Mouse (Mus musculus) forebrain, embryonic 14.5 days (tissue): Measurements from ENCODE around the gene Pkmyt1. TPM values are rescaled to one million over a fixed set of nuclear protein-coding genes. Genes with fewer than 3 reads are reported as not detected.

ENCODE experiments used
- ATAC-seq: fragments of 200-750 bp; cut with Nextera tagmentation; 2 replicates; pipeline ENCODE4 v1.8.0; 2017; ENCODE audit warnings: mild to moderate bottlenecking, moderate library complexity
- DNase-seq: peaks from one replicate; pipeline ENCODE4 v3.0.0-alpha.2; 2015; ENCODE audit warnings: low spot score
- H3K27ac ChIP-seq: fragments of 300-500 bp; sonication (generic); 2 replicates; pipeline ENCODE4 v1.5.1; 2014; ENCODE audit warnings: low read depth, mild to moderate bottlenecking, control low read depth, low read length, moderate library complexity
- H3K27me3 ChIP-seq: fragments of 300-500 bp; sonication (generic); replicated peaks from 2 replicates; pipeline ENCODE4 v1.6.1; 2014; ENCODE audit warnings: low read length, control low read depth, mixed read lengths; ENCODE audit not compliant: control insufficient read depth, insufficient read depth
- H3K36me3 ChIP-seq: fragments of 300-500 bp; sonication (generic); 2 replicates; pipeline ENCODE4 v1.6.1; 2014; ENCODE audit warnings: low read length, control low read depth; ENCODE audit not compliant: control insufficient read depth, insufficient read depth
- H3K4me1 ChIP-seq: fragments of 300-500 bp; sonication (generic); 2 replicates; pipeline ENCODE4 v1.6.1; 2014; ENCODE audit warnings: antibody characterized with exemption, low read length, control low read depth; ENCODE audit not compliant: control insufficient read depth, insufficient read depth
- H3K4me2 ChIP-seq: fragments of 300-500 bp; sonication (generic); 2 replicates; pipeline ENCODE4 v1.6.1; 2014; ENCODE audit warnings: mild to moderate bottlenecking, control low read depth, low read length
- H3K4me3 ChIP-seq: fragments of 300-500 bp; sonication (generic); 2 replicates; pipeline ENCODE4 v1.5.1; 2014; ENCODE audit warnings: low read depth, low read length, control low read depth
- H3K9ac ChIP-seq: fragments of 300-500 bp; sonication (generic); 2 replicates; pipeline ENCODE4 v1.6.1; 2014; ENCODE audit warnings: mild to moderate bottlenecking, low read length, control low read depth, moderate library complexity
- H3K9me3 ChIP-seq: fragments of 300-500 bp; sonication (generic); replicated peaks from 2 replicates; pipeline ENCODE4 v1.6.1; 2016; ENCODE audit warnings: low read length, control low read depth, mixed read lengths; ENCODE audit not compliant: control insufficient read depth
- WGBS: fragments of 180-500 bp; shearing (Covaris S2); extraction: QIAGEN DNeasy Blood & Tissue Kit; methylation state at CpG from one replicate; pipeline ENCODE4 v1.1.7; 2014; 5-methylcytosine and 5-hydroxymethylcytosine counted together
- polyA plus RNA-seq: library from polyadenylated mRNA; unstranded; fragments of >200 nt; fragmentation: Nextera tagmentation; extraction: Ambion mirVana; gene quantifications from 2 replicates; pipeline ENCODE4 v1.2.1, GENCODE M21; 2014

The Pkmyt1 gene
- 18.0 and 23.1 TPM in 2 replicates for polyA plus RNA-seq

DNA sequence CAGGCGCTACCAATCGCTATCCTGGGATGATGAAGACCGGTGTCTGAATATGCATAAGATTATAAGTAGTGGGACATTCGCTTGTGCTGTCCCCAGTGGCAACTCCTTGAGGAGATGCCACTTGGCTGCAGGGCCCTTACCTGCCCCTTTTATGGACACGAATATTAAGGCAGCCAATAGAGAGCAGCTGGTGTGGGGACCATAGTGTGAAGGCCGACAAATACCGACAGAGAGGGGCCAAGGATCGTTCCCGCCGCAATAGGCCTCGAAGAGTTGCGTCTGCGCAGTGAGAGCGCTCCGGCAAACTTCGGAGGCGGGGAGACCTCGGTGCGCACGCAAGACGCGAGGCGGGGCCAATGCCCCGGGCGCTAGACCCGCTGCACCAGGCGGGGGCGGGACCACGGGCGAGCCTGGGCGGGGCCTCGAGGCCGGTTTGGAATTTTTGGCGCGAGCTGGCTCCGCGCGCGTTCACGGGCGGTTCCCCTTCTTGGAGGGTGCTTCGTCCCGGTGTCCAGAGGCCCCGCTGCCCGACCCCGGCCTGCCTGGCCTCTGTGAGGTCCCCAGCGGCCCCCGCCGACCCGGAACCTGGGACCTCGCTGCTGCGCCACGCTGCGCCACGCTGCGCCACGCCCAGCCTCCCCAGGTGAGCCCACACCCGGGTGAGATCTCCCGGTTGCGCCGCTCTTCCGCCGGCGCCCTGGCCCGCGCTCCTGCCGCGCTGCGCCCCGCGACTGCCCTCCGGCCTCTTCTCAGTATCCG lies at the start of gene Pkmyt1:
Gene Pkmyt1, plus strand, starts transcription at position 338 of the 759 bp plus-strand sequence.
- WGBS, result 2% methylated on average over 67 of the region's 73 CpGs
- ATAC-seq (peak; percentile 97), DNase-seq (peak; percentile 97)
- H3K9ac ChIP-seq, result peak within 1 kb of the TSS; percentile 70
- peak within 1 kb of the TSS; percentile 63; the same call in 1 of the 2 replicates for H3K27ac ChIP-seq
- H3K4me2 ChIP-seq, result peak within 1 kb of the TSS; percentile 82
- no peaks in the 10 kb centered on the region for H3K27me3 ChIP-seq
- H3K4me1 ChIP-seq, result peaks cover 11% of the 10 kb centered on the region; the same call in 1 of the 2 replicates
- H3K9me3 ChIP-seq, result no peaks in the 10 kb centered on the region
- H3K4me3 ChIP-seq, result peak within 1 kb of the TSS; percentile 82
- H3K36me3 ChIP-seq, result no peaks in the 10 kb centered on the region

DNA sequence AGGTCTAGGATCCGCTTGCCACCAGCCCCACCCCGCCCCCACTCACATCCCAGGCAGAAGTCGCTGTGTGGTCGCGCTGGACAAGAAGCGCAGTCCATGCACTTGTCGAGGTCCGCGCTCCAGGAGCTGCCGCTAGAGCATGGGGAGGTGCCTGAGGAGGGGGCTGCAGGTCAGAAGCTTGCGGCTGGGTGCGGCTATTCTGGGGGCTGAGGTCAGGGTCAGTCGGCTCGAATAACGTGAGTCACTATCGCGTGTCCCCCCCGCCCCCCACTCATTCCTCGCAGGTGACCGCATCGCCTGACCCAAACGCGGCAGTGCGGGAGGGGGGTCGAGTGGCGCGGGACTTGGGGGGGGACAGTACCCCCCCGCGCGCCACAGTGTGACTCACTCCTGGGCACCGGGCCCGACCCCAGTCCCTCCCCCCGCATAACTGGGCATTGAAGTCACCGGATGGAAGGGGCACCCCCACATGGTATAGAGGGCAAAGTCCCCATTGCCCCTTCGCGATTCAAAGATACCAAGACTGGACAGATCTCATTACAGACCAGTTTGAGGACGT lies 49.6 kb upstream of the Pkmyt1 start:
- Histone ChIP-seq H3K27ac (no peak overlapping the region), H3K4me3 (peak overlapping the region; percentile 45), H3K4me2 (peak overlapping the region; percentile 93), H3K9me3 (no peaks in the 10 kb centered on the region), H3K36me3 (no peaks in the 10 kb centered on the region), H3K27me3 (peaks cover 48% of the 10 kb centered on the region), H3K4me1 (peaks cover 19% of the 10 kb centered on the region), H3K9ac (peak overlapping the region; percentile 60)
- DNase-seq (no peak), ATAC-seq (no peak)
- WGBS, result 0% methylated on average over 33 of the region's 37 CpGs

- DNase-seq (peak; percentile 86), ATAC-seq (peak; percentile 41)
- under 1% methylated on average over 34 of the region's 34 CpGs for WGBS
- Histone ChIP-seq H3K4me3 (peak within 1 kb of the TSS; percentile 45), H3K27me3 (peaks cover 48% of the 10 kb centered on the region), H3K36me3 (no peaks in the 10 kb centered on the region), H3K9me3 (no peaks in the 10 kb centered on the region), H3K4me1 (peaks cover 19% of the 10 kb centered on the region), H3K9ac (peak within 1 kb of the TSS; percentile 60), H3K27ac (no peak within 1 kb of the TSS), H3K4me2 (peak within 1 kb of the TSS; percentile 93)
These were observed 48.9 kb upstream of the Pkmyt1 start, which contains the start of gene Tnfrsf12a for GRCm38 (mm10) chr17:23677236-23677679. Tnfrsf12a (minus strand) TSS chr17:23677468.

DNA sequence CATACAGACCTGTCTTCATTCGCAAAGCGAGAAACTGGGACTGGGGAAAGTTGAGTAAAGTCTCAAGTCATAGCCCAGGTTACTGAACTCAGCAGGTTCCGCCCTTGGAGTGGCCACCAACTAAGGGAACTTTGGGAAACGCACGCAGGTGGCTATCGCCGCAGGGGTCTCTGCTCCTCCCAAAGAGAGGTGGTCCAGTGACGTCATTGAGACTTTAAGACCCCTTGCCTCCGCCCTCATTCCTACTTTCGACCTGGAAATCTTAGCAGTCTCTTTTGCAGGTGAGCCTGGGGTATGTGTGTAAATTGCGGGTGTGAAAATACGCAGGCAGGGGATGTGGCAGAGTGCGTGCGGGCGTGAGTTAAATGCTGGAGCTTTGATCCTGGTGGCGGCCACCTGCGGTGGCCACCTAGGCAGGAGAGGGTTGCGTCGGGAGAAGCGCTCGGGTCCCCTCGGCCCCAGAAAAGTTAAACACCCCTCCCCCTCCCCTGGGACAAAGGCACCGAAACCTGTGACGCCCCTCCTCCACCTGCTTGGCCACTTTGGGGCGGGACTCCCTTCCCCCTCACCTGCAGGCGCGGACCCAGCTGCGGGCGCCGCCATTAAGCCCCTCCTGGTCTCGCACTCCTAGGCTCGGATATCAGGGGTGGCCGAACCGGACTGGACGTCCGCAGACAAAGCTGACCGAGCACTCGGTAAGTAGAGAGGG lies 46.9 kb upstream of the Pkmyt1 start, which contains the start of gene Cldn6:
Gene Cldn6, plus strand, starts transcription at position 123 of the 709 bp plus-strand sequence.
- Histone ChIP-seq H3K4me3 (no peak within 1 kb of the TSS), H3K4me1 (peaks cover 20% of the 10 kb centered on the region), H3K9me3 (no peaks in the 10 kb centered on the region), H3K9ac (no peak within 1 kb of the TSS; the same call in 1 of the 2 replicates), H3K36me3 (no peaks in the 10 kb centered on the region), H3K4me2 (peak within 1 kb of the TSS; percentile 30), H3K27ac (no peak within 1 kb of the TSS), H3K27me3 (peaks cover 56% of the 10 kb centered on the region)
- WGBS, result 2% methylated on average over 38 of the region's 38 CpGs
- ATAC-seq (no peak), DNase-seq (no peak)

DNA sequence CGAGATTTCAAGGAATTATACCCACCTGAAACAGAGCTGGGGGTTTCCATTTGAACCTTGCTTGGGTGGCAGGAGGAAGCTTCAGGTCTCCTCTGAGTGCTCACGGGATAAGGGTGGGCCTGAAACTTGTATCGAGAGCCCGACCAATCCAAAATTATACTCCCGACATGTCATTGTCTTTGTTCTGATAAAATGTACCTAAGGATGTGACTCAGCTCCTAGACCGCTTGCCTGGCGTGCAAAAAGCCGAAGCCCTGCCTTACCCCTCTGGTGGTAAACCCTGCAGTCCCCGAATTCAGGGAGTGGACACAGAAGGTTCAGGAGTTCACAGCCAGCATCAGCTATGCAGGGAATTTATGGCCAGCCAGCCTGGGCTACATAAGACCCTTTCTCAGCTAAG lies 45.8 kb upstream of the Pkmyt1 start:
- peaks cover 17% of the 10 kb centered on the region for H3K4me1 ChIP-seq
- no peak for DNase-seq
- H3K4me3 ChIP-seq, result no peak overlapping the region
- no peak overlapping the region for H3K4me2 ChIP-seq
- no peaks in the 10 kb centered on the region for H3K36me3 ChIP-seq
- 77% methylated on average over 9 of the region's 9 CpGs for WGBS
- no peak overlapping the region for H3K27ac ChIP-seq
- H3K9ac ChIP-seq, result no peak overlapping the region
- H3K9me3 ChIP-seq, result no peaks in the 10 kb centered on the region
- H3K27me3 ChIP-seq, result peaks cover 53% of the 10 kb centered on the region
- ATAC-seq, result no peak

GRCm38 (mm10) chr17:23681086-23681485 lies 45.0 kb upstream of the Pkmyt1 start:
- H3K4me1 ChIP-seq, result peaks cover 15% of the 10 kb centered on the region
- no peak overlapping the region for H3K4me3 ChIP-seq
- no peak for DNase-seq
- ATAC-seq, result no peak
- WGBS, result 70% methylated on average over 10 of the region's 10 CpGs
- H3K36me3 ChIP-seq, result no peaks in the 10 kb centered on the region
- H3K27me3 ChIP-seq, result peaks cover 46% of the 10 kb centered on the region
- H3K4me2 ChIP-seq, result no peak overlapping the region
- H3K9me3 ChIP-seq, result no peaks in the 10 kb centered on the region
- no peak overlapping the region for H3K27ac ChIP-seq
- no peak overlapping the region for H3K9ac ChIP-seq

GRCm38 (mm10) chr17:23682092-23682491 lies 44.0 kb upstream of the Pkmyt1 start:
- Histone ChIP-seq H3K9ac (no peak overlapping the region), H3K9me3 (no peaks in the 10 kb centered on the region), H3K4me1 (peaks cover 7% of the 10 kb centered on the region), H3K36me3 (no peaks in the 10 kb centered on the region), H3K4me3 (no peak overlapping the region), H3K27me3 (peaks cover 40% of the 10 kb centered on the region), H3K4me2 (no peak overlapping the region), H3K27ac (no peak overlapping the region)
- ATAC-seq (no peak), DNase-seq (no peak)
- WGBS, result 73% methylated on average over 4 of the region's 4 CpGs

DNA sequence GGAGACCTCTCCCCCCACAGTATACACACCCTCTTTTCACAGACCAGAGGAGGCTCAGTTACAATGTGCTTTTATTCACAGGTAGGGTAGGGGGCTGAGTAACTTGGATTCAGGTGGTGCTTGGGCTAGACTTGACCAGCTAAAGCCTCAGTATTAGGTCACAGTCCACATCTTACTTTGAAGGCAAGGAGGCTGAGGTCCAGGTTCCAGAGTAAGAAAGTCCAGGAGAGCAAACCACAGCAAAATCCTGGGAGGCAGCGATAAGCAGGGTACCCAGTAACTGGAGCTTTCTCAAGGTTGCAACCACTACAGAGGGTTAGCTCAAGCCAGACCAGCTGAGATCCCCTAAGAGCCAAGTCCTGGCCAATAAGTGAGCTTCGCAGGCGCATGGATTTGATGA lies 43.6 kb upstream of the Pkmyt1 start:
- no peak overlapping the region for H3K27ac ChIP-seq
- peaks cover 40% of the 10 kb centered on the region for H3K27me3 ChIP-seq
- no peaks in the 10 kb centered on the region for H3K36me3 ChIP-seq
- DNase-seq, result no peak
- H3K9ac ChIP-seq, result no peak overlapping the region
- H3K4me3 ChIP-seq, result no peak overlapping the region
- WGBS, result 73% methylated on average over 3 of the region's 3 CpGs
- no peak for ATAC-seq
- H3K9me3 ChIP-seq, result no peaks in the 10 kb centered on the region
- H3K4me2 ChIP-seq, result no peak overlapping the region
- peaks cover 7% of the 10 kb centered on the region for H3K4me1 ChIP-seq
